9 mouse cellular contexts compared by ENCODE assay signal in genomic region chr5:98016247-98017203, GRCm38 (mm10). TPM values are rescaled to one million over a fixed set of nuclear protein-coding genes. Genes with fewer than 3 reads are reported as not detected.
A peak's percentile ranks its signal among the peaks of the same experiment; 100 is the strongest.
DNase-seq lines count a peak whose midpoint lies in the region; ATAC-seq and TF ChIP-seq lines count a peak whose summit lies in the region.
"Had no signal": no experiment of that assay in that cellular context is flagged by ENCODE, and none has a peak within 500 bp of the region (broad histone marks: within the 10 kb centered on the region; RNA-seq: fewer than 3 reads in every experiment).

No protein-coding gene starts in this region.

- peak overlapping the region; percentile 13; the same call in 1 of the 2 replicates for H3K4me3 ChIP-seq in gastrocnemius, adult 2 months
- H3K4me3 ChIP-seq in midbrain, embryonic 15.5 days = no peak overlapping the region
- H3K4me3 ChIP-seq: erythroblast, embryonic 14.5 days had no signal

- H3K27ac ChIP-seq in gastrocnemius, adult 2 months = peak overlapping the region; percentile 31; the same call in 1 of the 2 replicates
- H3K27ac ChIP-seq in midbrain, embryonic 15.5 days = no peak overlapping the region

- DNase-seq in gastrocnemius, adult 2 months = peak; percentile 34
- no peak for DNase-seq in gastrocnemius, adult 8-10 months (ENCODE audit: low spot score in 2 of 2)
- DNase-seq in T-cell, adult 2 months (ENCODE audit: low spot score) = peak; percentile 82
- peak; percentile 44 for DNase-seq in heart, postnatal 4 days
- no peak for DNase-seq in adrenal gland, adult 18-20 months (ENCODE audit: low spot score in 2 of 2)
- DNase-seq in cerebellum, postnatal 4 days (ENCODE audit: low spot score in 2 of 2) = no peak
- no peak for DNase-seq in adrenal gland, postnatal 4 days (ENCODE audit: low spot score in 2 of 2)

- no peaks in the 10 kb centered on the region for H3K36me3 ChIP-seq in midbrain, embryonic 15.5 days (replicated peaks)

- intact Hi-C loops in gastrocnemius, adult 2 months (cut with DNase I) = no loop called here

- H3K9me3 ChIP-seq in midbrain, embryonic 15.5 days = no peaks in the 10 kb centered on the region

- TF ChIP-seq CTCF in gastrocnemius, adult 2 months (IDR thresholded peaks at IDR 0.05) = no peak

- no peak overlapping the region for H3K9ac ChIP-seq in midbrain, embryonic 15.5 days

- H3K27me3 ChIP-seq in midbrain, embryonic 15.5 days (replicated peaks) = no peaks in the 10 kb centered on the region

- H3K4me2 ChIP-seq in midbrain, embryonic 15.5 days = no peak overlapping the region

- 0 out of 2 replicates have a peak, but pooled peaks have one; percentile 66 for ATAC-seq in midbrain, embryonic 15.5 days (replicated peaks)

- no peaks in the 10 kb centered on the region for H3K4me1 ChIP-seq in midbrain, embryonic 15.5 days

- 81% methylated on average over 20 of the region's 20 CpGs for WGBS in midbrain, embryonic 15.5 days

RNA-seq across cellular contexts. Expression of gene Antxr2, which starts 14.3 kb away (rescaled TPM):
- total RNA-seq in gastrocnemius, adult 2 months (2021) = 10 to 100 TPM in 1 of 2 experiments, 1 to 10 TPM in 1; 8.1 to 12.1 TPM
- 1 to 10 TPM; 4.5 to 8.2 (median 6.0) TPM for total RNA-seq in gastrocnemius, adult 8-10 months (2022)
- total RNA-seq in heart, postnatal 4 days (2021) = 100 to 1,000 TPM; 107 to 108 TPM
- polyA plus RNA-seq in midbrain, embryonic 15.5 days (2015; fragmentation: Nextera tagmentation; extraction: Ambion mirVana) = 2.8 and 3.0 TPM in 2 replicates
- total RNA-seq in adrenal gland, adult 18-20 months (2021) = 10 to 100 TPM; 30.1 to 42.5 TPM
- total RNA-seq in adrenal gland, postnatal 4 days (2021) = 10 to 100 TPM; 29.6 to 29.9 TPM

Comparison
In these comparisons a context has a peak if more than half of its experiments do, and no peak if none do; other contexts are left out.
1. DNase-seq: peak in gastrocnemius, adult 2 months (single experiment), T-cell, adult 2 months (single experiment) and heart, postnatal 4 days (single experiment); none in gastrocnemius, adult 8-10 months (0 of 2), adrenal gland, adult 18-20 months (0 of 2), cerebellum, postnatal 4 days (0 of 2) and adrenal gland, postnatal 4 days (0 of 2).